Mouse (Mus musculus) kidney, embryonic 15.5 days (tissue): ENCODE measurements at regions not wholly inside any gene's neighbourhood (a gene's known extent, or its start where the extent isn't known, plus 50 kb on each side); places are given as distances from the start of the nearest gene placed in this dataset.
A peak's percentile ranks its signal among the peaks of the same experiment; 100 is the strongest.

Experiments used
- ATAC-seq: fragments of 200-750 bp; cut with Nextera tagmentation; replicated peaks from 2 replicates; pipeline ENCODE4 v1.8.0; 2017; ENCODE audit warnings: moderate TSS enrichment; ENCODE audit not compliant: low FRiP score
- H3K27ac ChIP-seq: fragments of 300-500 bp; sonication (generic); 2 replicates; pipeline ENCODE4 v1.5.1; 2015; ENCODE audit warnings: mild to moderate bottlenecking, inconsistent platforms
- H3K27me3 ChIP-seq: fragments of 300-500 bp; sonication (generic); 2 replicates; pipeline ENCODE4 v1.6.1; 2015; ENCODE audit warnings: inconsistent platforms
- H3K36me3 ChIP-seq: fragments of 300-500 bp; sonication (generic); 2 replicates; pipeline ENCODE4 v1.6.1; 2015; ENCODE audit warnings: inconsistent platforms
- H3K4me1 ChIP-seq: fragments of 300-500 bp; sonication (generic); 2 replicates; pipeline ENCODE4 v1.6.1; 2015; ENCODE audit warnings: inconsistent platforms
- H3K4me2 ChIP-seq: fragments of 300-500 bp; sonication (generic); 2 replicates; pipeline ENCODE4 v1.6.1; 2015; ENCODE audit warnings: moderate library complexity, mild to moderate bottlenecking, inconsistent platforms
- H3K4me3 ChIP-seq: fragments of 300-500 bp; sonication (generic); replicated peaks from 2 replicates; pipeline ENCODE4 v1.5.1; 2015; ENCODE audit warnings: mild to moderate bottlenecking, inconsistent platforms
- H3K9ac ChIP-seq: fragments of 300-500 bp; sonication (generic); 2 replicates; pipeline ENCODE4 v1.6.1; 2015; ENCODE audit warnings: mild to moderate bottlenecking, inconsistent platforms
- H3K9me3 ChIP-seq: fragments of 300-500 bp; sonication (generic); replicated peaks from 2 replicates; pipeline ENCODE4 v1.6.1; 2016; ENCODE audit warnings: inconsistent platforms
- WGBS: fragments of 180-500 bp; shearing (Covaris S2); methylation state at CpG from one replicate; pipeline ENCODE4 v1.1.7; 2015; ENCODE audit warnings: mixed read lengths; 5-methylcytosine and 5-hydroxymethylcytosine counted together

GRCm38 (mm10) chr10:101486504-101486903, 194.8 kb upstream of the Mgat4c start:
- no peak for ATAC-seq
- H3K4me1 ChIP-seq, result no peaks in the 10 kb centered on the region
- no peaks in the 10 kb centered on the region for H3K27me3 ChIP-seq
- no peaks in the 10 kb centered on the region for H3K9me3 ChIP-seq
- no peak overlapping the region for H3K9ac ChIP-seq
- no peak overlapping the region for H3K4me3 ChIP-seq
- H3K27ac ChIP-seq, result no peak overlapping the region
- no peaks in the 10 kb centered on the region for H3K36me3 ChIP-seq
- H3K4me2 ChIP-seq, result no peak overlapping the region

- Histone ChIP-seq H3K27me3 (no peaks in the 10 kb centered on the region), H3K4me1 (no peaks in the 10 kb centered on the region), H3K9me3 (no peaks in the 10 kb centered on the region), H3K4me2 (no peak overlapping the region), H3K4me3 (no peak overlapping the region), H3K36me3 (no peaks in the 10 kb centered on the region), H3K9ac (no peak overlapping the region), H3K27ac (no peak overlapping the region)
- WGBS, result 50% methylated on average over 1 of the region's 1 CpGs
- ATAC-seq, result no peak
Measured at GRCm38 (mm10) chr10:101490418-101491055, 190.8 kb upstream of the Mgat4c start.

- H3K4me2 ChIP-seq, result no peak overlapping the region
- H3K27ac ChIP-seq, result no peak overlapping the region
- H3K36me3 ChIP-seq, result no peaks in the 10 kb centered on the region
- H3K9ac ChIP-seq, result no peak overlapping the region
- no peaks in the 10 kb centered on the region for H3K9me3 ChIP-seq
- H3K4me3 ChIP-seq, result no peak overlapping the region
- H3K4me1 ChIP-seq, result no peaks in the 10 kb centered on the region
- ATAC-seq, result no peak
- 91% methylated on average over 3 of the region's 3 CpGs for WGBS
- no peaks in the 10 kb centered on the region for H3K27me3 ChIP-seq
Measured at GRCm38 (mm10) chr10:101515087-101515486, 166.2 kb upstream of the Mgat4c start.

- Histone ChIP-seq H3K9me3 (no peaks in the 10 kb centered on the region), H3K27me3 (no peaks in the 10 kb centered on the region), H3K4me1 (no peaks in the 10 kb centered on the region), H3K4me2 (no peak overlapping the region), H3K9ac (no peak overlapping the region), H3K36me3 (no peaks in the 10 kb centered on the region), H3K4me3 (no peak overlapping the region), H3K27ac (no peak overlapping the region)
- 77% methylated on average over 3 of the region's 3 CpGs for WGBS
- ATAC-seq, result no peak
Measured at GRCm38 (mm10) chr10:101516930-101517329, 164.4 kb upstream of the Mgat4c start.

GRCm38 (mm10) chr10:101532325-101532724, 149.0 kb upstream of the Mgat4c start:
- WGBS, result 78% methylated on average over 2 of the region's 2 CpGs
- no peak overlapping the region for H3K4me3 ChIP-seq
- ATAC-seq, result no peak

GRCm38 (mm10) chr10:101544203-101544602, 137.1 kb upstream of the Mgat4c start:
- Histone ChIP-seq H3K9me3 (no peaks in the 10 kb centered on the region), H3K4me2 (no peak overlapping the region), H3K4me3 (no peak overlapping the region), H3K36me3 (no peaks in the 10 kb centered on the region), H3K27me3 (no peaks in the 10 kb centered on the region), H3K27ac (no peak overlapping the region), H3K4me1 (no peaks in the 10 kb centered on the region), H3K9ac (no peak overlapping the region)
- ATAC-seq, result peak; percentile 25; the same call in 1 of the 2 replicates
- 50% methylated on average over 1 of the region's 1 CpGs for WGBS

More at GRCm38 (mm10) chr10:101532325-101532724, 149.0 kb upstream of the Mgat4c start:
- Histone ChIP-seq H3K9ac (no peak overlapping the region), H3K36me3 (no peaks in the 10 kb centered on the region), H3K4me2 (no peak overlapping the region), H3K27me3 (no peaks in the 10 kb centered on the region), H3K27ac (no peak overlapping the region), H3K4me1 (no peaks in the 10 kb centered on the region), H3K9me3 (no peaks in the 10 kb centered on the region)

GRCm38 (mm10) chr10:101550645-101551044, 130.6 kb upstream of the Mgat4c start:
- no peak overlapping the region for H3K4me3 ChIP-seq
- H3K9me3 ChIP-seq, result no peaks in the 10 kb centered on the region
- no peak overlapping the region for H3K27ac ChIP-seq
- no peak for ATAC-seq
- 16% methylated on average over 3 of the region's 3 CpGs for WGBS
- no peaks in the 10 kb centered on the region for H3K36me3 ChIP-seq
- no peak overlapping the region for H3K9ac ChIP-seq
- H3K27me3 ChIP-seq, result no peaks in the 10 kb centered on the region
- H3K4me1 ChIP-seq, result no peaks in the 10 kb centered on the region
- no peak overlapping the region for H3K4me2 ChIP-seq
